Mouse (Mus musculus): ENCODE results near the gene Arhgap9.

GRCm38 (mm10) chr10:127336952-127337351, 15.2 kb downstream of the Arhgap9 start:
- TF ChIP-seq POLR2A (IDR thresholded peaks at IDR 0.05; ENCODE audit: insufficient read depth, low read depth, low read length) (no peak), EP300 (IDR thresholded peaks at IDR 0.05; ENCODE audit: insufficient read depth, low read depth, low read length) (no peak), CTCF (IDR thresholded peaks at IDR 0.05) (no peak)

Measured in heart, adult 2 months (tissue).